Mouse (Mus musculus) adrenal gland, postnatal 4 days (tissue): ENCODE data around the gene Vash2. TPM values are rescaled to one million over a fixed set of nuclear protein-coding genes. Genes with fewer than 3 reads are reported as not detected.
"Not testable (repeated sequence)": the region's sequence is repeated elsewhere in the genome, so short reads cannot be mapped to it uniquely, and the experiment has no call there.

Source experiments
- DNase-seq, 2 experiments: peaks; one replicate each; pipeline ENCODE4 v3.0.0; 2021 to 2022; ENCODE audit warnings: low spot score in 2 of 2, mixed read lengths in 2 of 2
- total RNA-seq, 2 experiments: library from RNA; stranded (reverse); gene quantifications; 2 replicates each; pipeline ENCODE4 v1.2.3; 2021

Gene Vash2
- total RNA-seq, 2 experiments from 2014 or later: 5.6 to 5.9 TPM

DNA sequence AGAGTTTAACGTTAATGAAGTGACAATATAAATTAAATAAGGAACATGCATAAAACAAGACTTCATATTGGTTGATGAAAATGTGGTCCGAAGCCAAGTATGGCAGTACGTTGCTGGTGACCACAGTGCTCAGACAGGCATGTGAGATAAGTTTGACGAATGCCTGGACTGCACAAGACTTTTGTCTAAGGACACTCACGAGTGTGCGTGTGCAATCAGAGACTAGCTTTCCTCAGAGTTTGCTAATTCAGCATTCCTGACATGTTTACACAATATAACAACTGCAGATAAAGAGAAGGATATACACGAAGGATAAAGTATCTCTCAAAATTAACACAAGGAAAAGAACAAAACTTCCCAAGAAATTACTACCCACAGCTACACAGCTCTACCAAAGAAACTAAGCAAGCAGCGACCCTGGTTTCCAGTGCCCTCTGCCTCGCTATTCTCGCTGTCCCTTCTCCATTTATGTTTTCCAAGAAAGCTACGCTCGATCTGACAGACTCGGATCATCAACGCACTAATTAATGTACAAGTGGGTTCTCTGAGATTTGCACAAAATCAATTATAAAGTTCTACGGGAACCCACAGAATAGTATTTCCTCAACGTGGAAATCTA, 51.2 kb downstream of the Vash2 start:
- DNase-seq: no peak

DNA sequence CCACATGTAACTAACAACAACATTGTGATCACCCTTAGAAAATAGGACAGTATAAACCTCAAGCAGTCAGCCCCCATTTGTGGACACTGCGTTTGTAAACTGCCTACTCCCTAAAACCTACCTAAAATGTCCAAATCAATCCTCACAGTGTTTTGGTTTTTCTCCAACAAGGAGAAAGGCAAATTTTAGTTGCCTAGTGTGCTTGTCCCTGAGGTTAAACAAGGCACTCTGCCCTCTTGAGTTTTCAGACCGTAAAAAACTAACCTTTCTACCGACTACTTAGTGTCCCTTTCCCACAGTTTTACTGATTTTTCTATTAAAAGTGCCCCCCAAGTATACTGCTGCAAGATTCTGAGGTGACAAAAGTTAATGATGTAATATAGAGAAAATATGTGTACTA, 51.8 kb downstream of the Vash2 start:
- no peak for DNase-seq

DNA sequence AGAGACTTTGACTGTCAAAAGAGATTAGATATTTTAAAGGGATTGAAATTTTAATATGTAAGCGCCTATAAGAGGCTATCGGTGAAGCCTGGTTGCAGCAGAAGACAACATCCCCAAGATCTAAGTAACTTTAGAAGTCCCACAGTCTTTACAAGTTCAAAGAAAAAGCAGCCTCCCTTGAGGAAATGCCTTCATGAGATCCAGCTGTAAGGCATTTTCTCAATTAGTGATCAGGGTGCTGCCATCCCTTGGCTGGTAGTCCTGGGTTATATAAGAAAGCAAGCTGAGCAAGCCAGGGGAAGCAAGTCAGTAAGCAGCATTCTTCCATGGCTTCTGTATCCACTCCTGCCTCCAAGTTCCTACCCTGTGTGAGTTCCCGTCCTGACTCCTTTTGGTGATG, 54.3 kb downstream of the Vash2 start, which contains the start of gene Angel2:
TSS of gene Angel2 (plus strand) at position 301 of the 400 bp plus-strand sequence.
- not testable (repeated sequence) for DNase-seq

DNA sequence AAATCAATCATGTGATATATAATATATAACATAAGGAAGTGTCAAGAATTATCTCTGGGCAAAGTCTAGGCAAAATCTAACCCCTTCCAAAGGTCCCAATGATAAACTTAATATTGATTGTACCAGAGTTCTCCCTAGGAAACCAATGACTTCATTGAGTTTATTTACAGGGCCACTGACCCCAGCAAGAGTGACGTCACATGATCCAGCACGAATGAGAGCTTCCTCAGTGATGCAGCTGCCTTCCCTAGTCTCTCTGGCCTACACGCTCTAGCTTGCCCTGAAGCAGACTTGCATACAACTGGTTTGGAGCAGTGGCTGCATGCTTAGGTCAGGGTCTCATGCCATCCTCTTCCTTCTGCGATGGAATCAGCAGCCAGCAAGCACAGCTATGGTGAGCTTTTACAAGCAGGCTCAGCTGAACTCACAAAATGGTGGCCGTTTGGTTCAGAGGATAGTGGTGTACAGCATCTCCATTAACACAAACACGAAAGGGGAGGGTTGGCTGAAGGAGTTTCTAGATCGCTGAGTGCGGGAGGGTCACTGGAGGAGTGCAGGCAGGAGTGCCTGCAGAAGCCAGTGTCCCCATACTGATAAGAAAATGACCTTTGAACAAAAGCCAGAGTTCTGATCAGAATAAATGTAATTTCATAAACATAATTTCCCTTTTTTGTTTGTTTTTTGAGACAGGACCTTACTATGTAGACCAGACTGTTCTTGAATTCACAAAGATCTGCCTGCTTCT, 59.2 kb downstream of the Vash2 start:
- DNase-seq: no peak

DNA sequence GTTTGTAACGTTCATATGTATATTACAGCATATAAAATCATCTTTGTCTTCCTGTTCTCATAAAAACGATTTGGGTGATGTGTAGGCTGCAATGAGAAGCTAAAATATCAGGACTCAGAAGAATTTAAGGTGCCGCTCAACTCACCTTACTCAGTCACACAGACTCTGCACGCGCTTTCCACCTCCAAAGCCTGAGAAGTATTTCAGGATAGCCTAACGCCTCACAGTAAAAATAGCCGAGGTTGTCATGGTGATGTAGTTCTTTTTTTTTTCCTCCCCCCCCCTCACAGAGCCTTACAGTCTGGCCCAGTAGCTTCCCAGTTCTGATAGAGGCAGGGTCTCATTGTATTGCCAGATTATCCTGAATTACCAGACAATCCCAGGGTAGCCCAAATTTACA, 60.2 kb downstream of the Vash2 start:
- DNase-seq: no peak

DNA sequence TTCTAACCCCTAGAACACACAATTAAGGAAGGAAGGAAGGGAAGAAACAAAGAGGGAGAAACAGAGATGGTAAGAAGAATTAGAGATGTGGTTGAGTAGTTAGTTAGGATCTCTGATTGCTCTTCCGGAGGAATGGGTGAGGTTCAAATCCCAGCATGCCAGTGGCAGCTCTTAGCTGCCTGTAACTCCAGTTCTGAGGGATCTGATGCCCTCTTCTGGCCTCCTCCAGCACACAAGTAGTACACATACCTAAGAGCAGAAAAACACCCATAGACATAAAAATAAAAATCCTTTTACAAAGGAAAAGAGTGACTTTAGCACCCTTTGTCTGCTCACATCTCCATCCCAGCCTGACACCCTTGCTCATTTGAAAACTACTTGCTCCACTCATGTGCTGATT, 66.5 kb downstream of the Vash2 start:
- no peak for DNase-seq

DNA sequence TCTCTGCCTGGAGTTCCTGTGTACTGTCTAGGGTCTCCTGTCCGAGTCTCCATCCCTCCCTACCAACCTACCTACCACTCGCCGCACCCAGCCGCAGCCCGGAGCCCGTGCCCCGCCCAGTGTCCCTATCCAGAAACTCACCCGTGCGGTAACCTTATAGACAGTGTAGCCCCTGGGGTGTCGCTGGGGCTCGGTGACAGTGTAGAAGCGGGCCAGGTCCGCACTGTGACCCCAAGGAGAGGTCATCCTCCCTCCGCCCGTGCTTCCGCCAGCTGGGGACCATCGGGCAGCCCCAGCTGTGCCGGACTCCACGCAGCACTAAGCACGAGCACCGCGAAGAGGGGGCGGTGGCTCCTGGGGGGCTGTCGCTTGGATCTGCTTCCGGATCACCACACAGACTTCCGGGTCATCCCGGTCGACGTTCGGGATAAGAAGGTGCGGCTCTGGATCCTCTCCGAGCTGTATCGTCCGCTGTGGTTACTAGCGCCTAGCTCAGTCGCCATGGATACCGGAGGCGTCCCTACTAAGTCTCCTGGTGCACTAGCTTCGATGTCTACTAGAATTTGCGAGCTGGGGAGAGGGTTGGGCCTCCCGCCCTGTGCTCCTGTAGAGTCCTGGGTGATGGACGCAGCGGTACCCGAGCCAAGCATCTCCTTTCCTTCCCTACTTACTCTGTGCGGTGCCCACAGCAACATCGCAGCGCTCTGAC, 67.5 kb downstream of the Vash2 start, which contains the start of gene Rps6kc1:
TSS of gene Rps6kc1 (minus strand) at position 356 of the 709 bp plus-strand sequence.
- DNase-seq: peak; percentile 51 to 61

DNA sequence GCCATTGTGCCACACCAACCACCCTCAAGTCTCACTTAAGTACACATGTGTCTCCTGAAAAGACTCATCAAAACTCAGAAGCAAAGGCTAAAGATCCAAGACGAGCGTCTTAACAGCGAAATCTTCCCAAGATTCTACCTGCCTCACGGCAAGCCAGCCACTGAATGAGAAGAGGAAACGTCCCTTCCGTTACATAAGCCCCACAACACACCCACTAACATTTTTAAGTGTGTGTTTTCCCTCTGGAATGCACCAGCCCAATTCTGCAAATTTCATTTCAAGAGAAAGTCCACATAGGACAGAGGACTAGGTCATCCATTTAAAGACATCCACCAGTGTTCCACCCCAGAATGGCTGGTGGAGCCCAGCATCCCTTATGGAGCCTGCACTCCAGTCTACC, 68.3 kb downstream of the Vash2 start:
- no peak for DNase-seq

DNA sequence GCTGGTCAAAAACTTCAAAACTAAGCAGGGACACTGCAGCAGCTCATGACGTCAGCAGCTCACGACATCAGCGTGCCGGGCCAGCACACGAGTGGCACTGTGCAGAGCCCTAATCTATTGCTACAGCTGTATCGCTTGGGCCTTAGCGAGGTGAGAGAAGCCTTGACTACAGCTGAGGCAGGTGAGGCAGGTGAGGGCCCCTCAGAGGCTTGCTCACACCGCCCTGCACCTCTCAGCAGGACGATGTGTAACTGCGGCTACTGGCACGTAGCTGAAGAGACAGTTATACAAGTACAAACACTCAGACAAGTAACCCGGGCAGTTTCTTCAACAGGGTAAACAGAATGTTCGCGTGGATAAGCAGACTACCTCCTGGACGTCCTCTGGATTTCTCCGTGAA, 74.4 kb downstream of the Vash2 start:
- no peak for DNase-seq

DNA sequence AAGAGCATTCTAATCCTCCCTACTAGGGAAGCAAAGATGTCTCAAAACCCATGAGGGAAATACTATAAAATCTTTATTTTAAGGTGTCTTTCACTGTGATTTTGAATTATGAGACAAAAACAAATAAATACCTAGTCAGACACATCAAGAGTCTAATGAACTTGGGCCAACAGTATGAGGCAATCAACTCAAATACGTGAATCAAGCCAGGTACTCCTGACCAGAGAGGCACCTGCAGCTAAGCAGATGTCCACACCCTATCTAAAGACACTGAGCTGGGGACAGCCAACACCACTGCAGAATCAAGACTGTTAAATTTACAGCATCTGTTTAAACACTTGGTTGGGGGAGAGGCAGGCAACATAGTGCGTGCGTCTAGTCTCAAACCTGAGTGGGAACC, 75.0 kb downstream of the Vash2 start:
- no peak for DNase-seq

DNA sequence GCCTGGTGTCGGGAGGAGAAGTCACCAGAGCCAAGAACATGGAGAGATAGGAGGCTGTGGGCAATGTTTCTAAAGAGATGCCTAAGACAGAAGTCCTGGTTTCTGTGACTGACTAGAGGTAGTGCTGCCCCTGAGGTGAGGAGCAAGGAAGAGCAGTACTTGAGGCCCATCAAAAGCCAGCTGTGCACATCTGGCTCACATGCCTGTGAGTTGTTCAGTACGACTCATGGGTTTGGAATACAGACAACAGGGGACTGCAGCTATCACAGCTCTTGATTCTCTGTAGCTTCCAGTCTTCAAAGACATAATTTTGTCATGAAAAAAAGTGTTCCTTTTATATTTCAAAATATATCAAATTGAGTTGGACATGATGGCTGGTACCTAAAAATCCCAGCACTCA, 78.0 kb downstream of the Vash2 start:
- DNase-seq: no peak

DNA sequence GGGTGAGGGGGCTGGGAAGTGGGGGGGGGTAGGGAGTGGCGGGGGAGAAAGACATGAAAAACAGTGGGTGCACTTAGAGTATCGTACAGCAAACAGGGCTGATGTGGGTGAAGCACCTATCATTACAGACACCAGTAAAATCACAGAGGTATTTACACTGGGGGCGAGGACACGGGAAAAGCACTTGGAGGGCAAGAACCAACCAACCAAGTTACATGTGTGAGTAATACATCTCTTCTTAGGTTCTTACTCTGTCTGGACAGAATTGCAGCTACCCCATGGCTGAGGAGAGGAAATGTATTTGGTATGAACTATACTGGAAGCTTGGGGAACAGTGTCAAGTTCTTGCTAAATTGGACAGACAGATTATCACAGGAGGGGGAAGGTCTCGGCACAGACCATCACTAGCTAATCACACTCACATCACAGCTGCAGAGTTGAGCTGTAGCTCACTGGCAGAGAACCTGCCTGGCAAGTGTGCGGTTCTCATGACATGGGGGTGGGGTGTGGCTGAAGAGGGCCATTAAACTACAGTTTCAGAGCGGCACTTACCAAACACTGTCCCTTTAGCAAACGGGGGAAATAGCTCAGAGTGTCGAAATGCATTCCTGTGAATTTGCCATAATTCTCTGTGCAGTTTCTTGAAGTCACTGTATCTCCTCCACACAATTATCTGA, 80.1 kb downstream of the Vash2 start:
- no peak for DNase-seq

DNA sequence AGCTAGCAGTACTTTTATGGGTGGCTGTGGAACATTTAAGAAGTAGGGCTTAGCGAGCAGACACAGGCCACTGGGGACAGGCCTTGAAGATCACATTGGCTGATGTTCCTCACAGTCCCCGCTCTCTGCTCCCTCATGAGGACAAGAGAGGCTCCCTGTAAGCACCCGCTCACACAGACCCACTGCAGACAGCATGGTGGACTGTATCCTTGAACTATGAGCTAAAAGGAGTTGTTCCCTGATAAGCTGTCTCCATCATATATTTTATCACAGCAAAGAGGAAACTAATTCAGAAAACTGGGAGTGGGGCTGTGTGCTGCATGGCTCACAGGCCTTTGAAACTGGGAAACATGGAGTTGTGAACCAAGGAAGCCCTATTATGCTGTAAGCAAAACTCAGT, 80.9 kb downstream of the Vash2 start:
- DNase-seq: no peak

Other genes with a start within 250 kb of the Vash2 start
- 10 to 100 TPM; 28.0 to 30.7 TPM for gene Rps6kc1, start 67.5 kb downstream of the Vash2 start, total RNA-seq
- 10 to 100 TPM; 51.9 to 54.6 TPM for gene Angel2, start 54.2 kb downstream of the Vash2 start, total RNA-seq
- 10 to 100 TPM; 16.7 to 19.6 TPM for gene Flvcr1, start 46.9 kb upstream of the Vash2 start, total RNA-seq
- gene Spata45, start 57.3 kb upstream of the Vash2 start, total RNA-seq: not detected
- gene Tatdn3, start 83.6 kb upstream of the Vash2 start, total RNA-seq: 10 to 100 TPM; 30.6 to 32.2 TPM
- 1 to 10 TPM; 7.5 to 7.6 TPM for gene Nsl1, start 83.7 kb upstream of the Vash2 start, total RNA-seq
- 1 to 10 TPM; 3.3 to 3.4 TPM for gene Batf3, start 118.6 kb upstream of the Vash2 start, total RNA-seq
- gene Fam71a, start 185.5 kb upstream of the Vash2 start, total RNA-seq: not detected
- 1 to 10 TPM; 1.8 to 2.3 TPM for gene Atf3, start 238.7 kb upstream of the Vash2 start, total RNA-seq